Mouse (Mus musculus) testis, postnatal 10 days (tissue): ENCODE measurements around the gene Dmrtb1.

Experiments used
- DNase-seq: peaks from one replicate; pipeline ENCODE4 v3.0.0; 2021; ENCODE audit warnings: low spot score

Gene Dmrtb1

GRCm38 (mm10) chr4:107684130-107684529 is at the start of gene Dmrtb1:
Gene Dmrtb1 (minus strand): TSS chr4:107684230.
- DNase-seq, result no peak

GRCm38 (mm10) chr4:107733603-107734002 is 49.6 kb upstream of the Dmrtb1 start:
- no peak for DNase-seq

GRCm38 (mm10) chr4:107732624-107733023 is 48.6 kb upstream of the Dmrtb1 start:
- no peak for DNase-seq

- no peak for DNase-seq
These were observed 48.2 kb upstream of the Dmrtb1 start for GRCm38 (mm10) chr4:107732182-107732581.

- no peak for DNase-seq
These were observed 47.0 kb upstream of the Dmrtb1 start for GRCm38 (mm10) chr4:107731088-107731465.

- DNase-seq, result no peak
These were observed 46.5 kb upstream of the Dmrtb1 start for GRCm38 (mm10) chr4:107730391-107731087.

GRCm38 (mm10) chr4:107725432-107725831 is 41.4 kb upstream of the Dmrtb1 start:
- no peak for DNase-seq

GRCm38 (mm10) chr4:107720043-107720830 is 36.2 kb upstream of the Dmrtb1 start:
- DNase-seq, result no peak

- DNase-seq, result no peak
These were observed 35.1 kb upstream of the Dmrtb1 start for GRCm38 (mm10) chr4:107719161-107719560.

- DNase-seq, result no peak
These were observed 34.7 kb upstream of the Dmrtb1 start for GRCm38 (mm10) chr4:107718720-107719119.

- no peak for DNase-seq
These were observed 33.8 kb upstream of the Dmrtb1 start for GRCm38 (mm10) chr4:107717718-107718313.

- no peak for DNase-seq
These were observed 32.8 kb upstream of the Dmrtb1 start for GRCm38 (mm10) chr4:107716754-107717299.

GRCm38 (mm10) chr4:107706884-107707283 is 22.9 kb upstream of the Dmrtb1 start:
- no peak for DNase-seq

- peak; percentile 63 for DNase-seq
These were observed 20.2 kb upstream of the Dmrtb1 start for GRCm38 (mm10) chr4:107704185-107704584.

- DNase-seq, result no peak
These were observed 17.6 kb upstream of the Dmrtb1 start for GRCm38 (mm10) chr4:107701679-107702078.

- peak; percentile 78 for DNase-seq
These were observed 17.1 kb upstream of the Dmrtb1 start for GRCm38 (mm10) chr4:107701116-107701515.

- DNase-seq, result no peak
These were observed 15.2 kb upstream of the Dmrtb1 start for GRCm38 (mm10) chr4:107699271-107699670.

- no peak for DNase-seq
These were observed 9.8 kb upstream of the Dmrtb1 start for GRCm38 (mm10) chr4:107693816-107694215.

- DNase-seq, result no peak
These were observed 4.2 kb upstream of the Dmrtb1 start for GRCm38 (mm10) chr4:107688213-107688612.

- DNase-seq, result no peak
These were observed 3.1 kb upstream of the Dmrtb1 start for GRCm38 (mm10) chr4:107687127-107687526.

- no peak for DNase-seq
These were observed 849 bp downstream of the Dmrtb1 start for GRCm38 (mm10) chr4:107683006-107683756.
